Mouse (Mus musculus) embryonic facial prominence, embryonic 14.5 days (tissue): ENCODE data around the gene Trim38. TPM values are rescaled to one million over a fixed set of nuclear protein-coding genes. Genes with fewer than 3 reads are reported as not detected.
A peak's percentile ranks its signal among the peaks of the same experiment; 100 is the strongest.
"Not testable (repeated sequence)": the region's sequence is repeated elsewhere in the genome, so short reads cannot be mapped to it uniquely, and the experiment has no call there.

Source experiments
- ATAC-seq: fragments of 200-750 bp; cut with Nextera tagmentation; 2 replicates; pipeline ENCODE4 v1.8.0; 2017; ENCODE audit warnings: low read depth, moderate number of reproducible peaks, moderate TSS enrichment
- DNase-seq: peaks from one replicate; pipeline ENCODE4 v3.0.0-alpha.2; 2015; ENCODE audit warnings: low spot score
- H3K27ac ChIP-seq: fragments of 300-500 bp; sonication (generic); replicated peaks from 2 replicates; pipeline ENCODE4 v1.5.1; 2014; ENCODE audit warnings: low read depth, mild to moderate bottlenecking, low read length, moderate library complexity
- H3K27me3 ChIP-seq: fragments of 300-500 bp; sonication (generic); replicated peaks from 2 replicates; pipeline ENCODE4 v1.6.1; 2014; ENCODE audit warnings: low read length; ENCODE audit not compliant: control insufficient read depth, insufficient read depth
- H3K36me3 ChIP-seq: fragments of 300-500 bp; sonication (generic); 2 replicates; pipeline ENCODE4 v1.6.1; 2014; ENCODE audit warnings: low read length, mixed read lengths; ENCODE audit not compliant: control insufficient read depth, insufficient read depth
- H3K4me1 ChIP-seq: fragments of 300-500 bp; sonication (generic); 2 replicates; pipeline ENCODE4 v1.6.1; 2014; ENCODE audit warnings: antibody characterized with exemption, low read length; ENCODE audit not compliant: control insufficient read depth, insufficient read depth
- H3K4me2 ChIP-seq: fragments of 300-500 bp; sonication (generic); 2 replicates; pipeline ENCODE4 v1.6.1; 2014; ENCODE audit warnings: low read depth, mild to moderate bottlenecking, low read length, moderate library complexity, mixed read lengths
- H3K4me3 ChIP-seq: fragments of 300-500 bp; sonication (generic); 2 replicates; pipeline ENCODE4 v1.5.1; 2014; ENCODE audit warnings: low read depth, mild to moderate bottlenecking, low read length
- H3K9ac ChIP-seq: fragments of 300-500 bp; sonication (generic); 2 replicates; pipeline ENCODE4 v1.6.1; 2014; ENCODE audit warnings: low read depth, mild to moderate bottlenecking, low read length, moderate library complexity, mixed read lengths
- H3K9me3 ChIP-seq: fragments of 300-500 bp; sonication (generic); 2 replicates; pipeline ENCODE4 v1.6.1; 2016; ENCODE audit warnings: low read length; ENCODE audit not compliant: control insufficient read depth
- WGBS: fragments of 180-500 bp; shearing (Covaris S2); extraction: QIAGEN DNeasy Blood & Tissue Kit; methylation state at CpG from one replicate; pipeline ENCODE4 v1.1.7; 2014; 5-methylcytosine and 5-hydroxymethylcytosine counted together
- polyA plus RNA-seq: library from polyadenylated mRNA; unstranded; fragments of >200 nt; fragmentation: Nextera tagmentation; extraction: Ambion mirVana; gene quantifications from 2 replicates; pipeline ENCODE4 v1.2.1, GENCODE M21; 2014

Gene Trim38
- polyA plus RNA-seq, 1 experiment from 2014 or later, result 0.31 TPM

- peak overlapping the region; percentile 84 for H3K4me2 ChIP-seq
- DNase-seq (no peak), ATAC-seq (no peak)
- peaks cover 18% of the 10 kb centered on the region for H3K4me1 ChIP-seq
- H3K27me3 ChIP-seq, result no peaks in the 10 kb centered on the region
- H3K9ac ChIP-seq, result peak overlapping the region; percentile 63
- WGBS, result 28% methylated on average over 4 of the region's 4 CpGs
- no peaks in the 10 kb centered on the region for H3K36me3 ChIP-seq
- H3K4me3 ChIP-seq, result peak overlapping the region; percentile 47
- peak overlapping the region; percentile 100 for H3K27ac ChIP-seq
- no peaks in the 10 kb centered on the region for H3K9me3 ChIP-seq
These were observed 25.8 kb upstream of the Trim38 start for GRCm38 (mm10) chr13:23743963-23744362.

DNA sequence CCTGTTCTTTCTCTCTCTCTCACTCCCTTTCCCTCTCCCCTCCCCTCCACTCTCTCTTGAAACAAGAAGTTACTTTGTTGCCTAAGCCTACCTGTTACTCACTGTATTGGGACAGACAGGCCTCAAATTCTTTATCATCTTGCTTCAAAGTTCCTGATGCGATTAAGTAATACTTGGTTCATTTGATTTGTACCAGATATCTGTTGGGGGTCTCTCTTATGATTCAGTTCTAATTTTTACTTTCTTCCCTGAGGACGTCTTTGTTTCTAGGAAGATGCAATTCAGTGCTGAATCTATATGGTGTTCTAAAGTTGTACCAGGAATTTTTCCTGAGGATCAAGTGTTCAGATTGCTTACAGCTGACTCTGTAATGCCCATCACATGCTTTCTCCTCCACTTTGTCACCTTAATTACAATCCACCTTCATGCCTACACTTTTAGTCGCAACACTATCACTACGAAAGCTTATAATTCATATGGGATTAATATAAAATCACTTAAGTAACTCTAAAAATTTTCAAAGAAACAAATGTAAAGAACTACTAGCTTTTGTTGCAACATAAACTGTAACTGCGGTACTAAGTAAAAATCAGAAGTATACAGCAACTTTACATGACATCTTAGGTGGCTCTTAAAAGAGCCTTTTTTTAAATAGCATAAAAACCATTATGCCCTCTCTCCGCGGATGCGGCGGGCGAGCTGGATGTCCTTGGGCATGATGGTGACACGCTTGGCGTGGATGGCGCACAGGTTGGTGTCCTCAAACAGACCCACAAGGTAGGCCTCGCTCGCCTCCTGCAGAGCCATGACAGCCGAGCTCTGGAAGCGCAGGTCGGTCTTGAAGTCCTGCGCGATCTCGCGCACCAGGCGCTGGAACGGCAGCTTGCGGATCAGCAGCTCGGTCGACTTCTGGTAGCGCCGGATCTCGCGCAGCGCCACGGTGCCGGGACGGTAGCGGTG lies 25.0 kb upstream of the Trim38 start:
- ATAC-seq (no peak), DNase-seq (peak; percentile 32)
- peaks cover 18% of the 10 kb centered on the region for H3K4me1 ChIP-seq
- no peaks in the 10 kb centered on the region for H3K9me3 ChIP-seq
- 1% methylated on average over 17 of the region's 36 CpGs for WGBS
- peak overlapping the region; percentile 84 for H3K4me2 ChIP-seq
- no peaks in the 10 kb centered on the region for H3K36me3 ChIP-seq
- H3K4me3 ChIP-seq, result peak overlapping the region; percentile 47
- peak overlapping the region; percentile 72 for H3K9ac ChIP-seq
- H3K27ac ChIP-seq, result peak overlapping the region; percentile 100
- no peaks in the 10 kb centered on the region for H3K27me3 ChIP-seq

DNA sequence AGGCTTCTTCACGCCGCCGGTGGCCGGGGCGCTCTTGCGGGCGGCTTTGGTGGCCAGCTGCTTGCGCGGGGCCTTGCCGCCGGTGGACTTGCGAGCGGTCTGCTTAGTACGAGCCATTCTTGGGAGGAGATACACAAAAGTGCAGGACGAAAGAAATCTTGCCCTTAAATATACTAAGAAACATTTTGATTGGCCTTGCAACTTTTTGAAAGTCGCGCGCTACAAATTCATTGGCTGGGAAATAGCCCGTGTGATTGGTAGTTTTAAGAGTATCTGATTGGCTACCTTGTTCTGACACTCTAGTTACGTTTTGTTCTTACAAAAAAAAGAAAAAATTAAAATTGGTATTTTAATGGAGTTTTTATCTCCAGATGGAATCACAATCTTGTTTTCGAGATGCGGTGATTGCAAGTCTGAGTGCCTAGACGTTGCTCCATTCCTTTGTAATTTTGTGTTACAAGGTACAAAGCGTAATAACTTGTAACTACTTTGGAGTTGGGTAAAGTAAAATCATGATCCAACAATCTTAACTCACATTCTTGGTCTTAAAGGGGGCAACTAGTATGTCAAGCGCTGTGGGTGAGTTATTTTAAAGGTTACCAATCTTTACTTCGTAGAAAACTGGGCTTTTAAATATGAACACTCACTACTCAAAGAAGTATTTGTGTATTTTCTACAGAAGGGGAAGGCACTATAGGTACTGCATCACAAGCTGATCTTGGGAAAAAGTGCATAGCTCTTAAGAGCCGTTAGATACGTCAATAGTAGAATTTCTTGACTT lies 24.1 kb upstream of the Trim38 start, which contains the start of gene Hist1h3c:
Gene Hist1h3c, minus strand, starts transcription at position 222 of the 781 bp plus-strand sequence.
- peak within 1 kb of the TSS; percentile 84 for H3K4me2 ChIP-seq
- peaks cover 15% of the 10 kb centered on the region for H3K4me1 ChIP-seq
- H3K9ac ChIP-seq, result peak within 1 kb of the TSS; percentile 72
- WGBS, result 1% methylated on average over 20 of the region's 28 CpGs
- H3K36me3 ChIP-seq, result no peaks in the 10 kb centered on the region
- H3K9me3 ChIP-seq, result no peaks in the 10 kb centered on the region
- DNase-seq (peak; percentile 97), ATAC-seq (peak; percentile 64)
- H3K27ac ChIP-seq, result peak within 1 kb of the TSS; percentile 100
- no peaks in the 10 kb centered on the region for H3K27me3 ChIP-seq
- peak within 1 kb of the TSS; percentile 47 for H3K4me3 ChIP-seq

GRCm38 (mm10) chr13:23746201-23747080 lies 23.3 kb upstream of the Trim38 start, which contains the start of gene Hist1h2bb:
Gene Hist1h2bb (plus strand): TSS chr13:23746734.
- under 1% methylated on average over 30 of the region's 58 CpGs for WGBS
- Histone ChIP-seq H3K4me3 (peak within 1 kb of the TSS; percentile 47), H3K4me1 (peaks cover 10% of the 10 kb centered on the region), H3K9ac (peak within 1 kb of the TSS; percentile 72), H3K27ac (peak within 1 kb of the TSS; percentile 100), H3K4me2 (peak within 1 kb of the TSS; percentile 84)
- ATAC-seq (peak; percentile 91), DNase-seq (peak; percentile 98)
- not testable (repeated sequence) for H3K36me3 ChIP-seq, H3K9me3 ChIP-seq, H3K27me3 ChIP-seq

- H3K36me3 ChIP-seq, result no peaks in the 10 kb centered on the region
- 5% methylated on average over 7 of the region's 13 CpGs for WGBS
- H3K9ac ChIP-seq, result peak overlapping the region; percentile 61
- no peak for DNase-seq
- peak overlapping the region; percentile 47 for H3K4me3 ChIP-seq
- peak overlapping the region; percentile 100 for H3K27ac ChIP-seq
- H3K9me3 ChIP-seq, result no peaks in the 10 kb centered on the region
- no peak for ATAC-seq
- H3K4me1 ChIP-seq, result peaks cover 10% of the 10 kb centered on the region
- H3K27me3 ChIP-seq, result no peaks in the 10 kb centered on the region
- peak overlapping the region; percentile 84 for H3K4me2 ChIP-seq
These were observed 22.4 kb upstream of the Trim38 start for GRCm38 (mm10) chr13:23747081-23747891.

DNA sequence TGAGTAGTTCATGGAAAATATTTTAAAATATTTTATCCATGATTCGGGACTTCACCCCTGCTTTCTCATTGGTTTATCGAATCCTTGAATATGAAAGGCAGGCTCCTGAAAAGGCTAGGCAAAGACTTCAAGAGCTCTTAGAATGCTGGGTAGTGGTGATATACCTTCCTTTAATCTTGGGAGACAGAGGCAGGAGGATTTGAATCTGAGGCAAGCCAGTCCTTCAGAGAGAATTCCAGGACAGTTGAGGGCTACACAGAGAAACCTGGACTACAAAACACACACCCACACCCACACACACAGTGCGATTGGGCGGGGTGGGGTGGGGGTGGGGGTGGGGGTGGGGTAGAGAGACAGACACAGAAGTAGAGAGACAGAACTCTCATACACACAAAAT lies 21.8 kb upstream of the Trim38 start:
- Histone ChIP-seq H3K27ac (peak overlapping the region; percentile 100), H3K27me3 (no peaks in the 10 kb centered on the region), H3K9ac (peak overlapping the region; percentile 61; the same call in 1 of the 2 replicates), H3K4me2 (peak overlapping the region; percentile 84), H3K36me3 (no peaks in the 10 kb centered on the region), H3K4me3 (peak overlapping the region; percentile 47), H3K9me3 (no peaks in the 10 kb centered on the region), H3K4me1 (peaks cover 12% of the 10 kb centered on the region)
- WGBS, result 2% methylated on average over 4 of the region's 4 CpGs
- ATAC-seq, result no peak
- no peak for DNase-seq

- ATAC-seq (no peak), DNase-seq (no peak)
- 95% methylated on average over 5 of the region's 5 CpGs for WGBS
- H3K9me3 ChIP-seq, result no peaks in the 10 kb centered on the region
- no peak overlapping the region for H3K9ac ChIP-seq
- H3K27me3 ChIP-seq, result no peaks in the 10 kb centered on the region
- H3K4me2 ChIP-seq, result no peak overlapping the region
- H3K4me3 ChIP-seq, result no peak overlapping the region
- H3K4me1 ChIP-seq, result peaks cover 10% of the 10 kb centered on the region
- H3K27ac ChIP-seq, result peak overlapping the region; percentile 95
- no peaks in the 10 kb centered on the region for H3K36me3 ChIP-seq
These were observed 20.1 kb upstream of the Trim38 start for GRCm38 (mm10) chr13:23749563-23750121.
